Mouse (Mus musculus): ENCODE results near the gene Lrrc8c. TPM values are rescaled to one million over a fixed set of nuclear protein-coding genes. Genes with fewer than 3 reads are reported as not detected.

The Lrrc8c gene
- polyA plus RNA-seq, 1 experiment from 2014 or later, result 20.8 TPM

DNA sequence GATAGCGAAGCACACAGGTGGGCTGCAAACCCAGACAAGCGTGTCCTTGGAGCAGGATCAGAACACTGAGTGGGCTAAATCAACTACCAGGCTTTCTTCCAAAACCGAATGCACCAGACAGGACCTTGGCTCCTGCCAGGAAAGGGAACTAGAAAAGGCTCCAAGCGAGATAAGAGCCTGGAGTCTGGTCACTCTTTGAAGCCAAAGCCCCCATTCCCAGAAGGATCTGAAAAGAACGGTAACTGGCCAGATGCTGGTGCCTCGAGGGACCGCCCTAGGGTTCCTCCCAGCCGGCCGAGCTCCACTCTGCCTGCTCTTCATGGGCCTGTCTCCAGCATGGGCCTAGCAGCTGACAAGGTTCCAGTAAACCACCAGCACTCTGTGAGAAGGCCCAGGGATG lies 83.4 kb downstream of the Lrrc8c start:
- Histone ChIP-seq H3K27me3 (no peaks in the 10 kb centered on the region), H3K27ac (peak overlapping the region; percentile 64), H3K9ac (no peak overlapping the region), H3K9me3 (replicated peaks) (no peaks in the 10 kb centered on the region), H3K4me3 (no peak overlapping the region), H3K4me2 (no peak overlapping the region), H3K4me1 (replicated peaks) (peaks cover 20% of the 10 kb centered on the region), H3K36me3 (peaks cover 16% of the 10 kb centered on the region)
- ATAC-seq (replicated peaks; ENCODE audit: insufficient number of reproducible peaks, insufficient read depth, low FRiP score, low read depth), result peak; percentile 63
- WGBS, result 35% methylated on average over 9 of the region's 9 CpGs

DNA sequence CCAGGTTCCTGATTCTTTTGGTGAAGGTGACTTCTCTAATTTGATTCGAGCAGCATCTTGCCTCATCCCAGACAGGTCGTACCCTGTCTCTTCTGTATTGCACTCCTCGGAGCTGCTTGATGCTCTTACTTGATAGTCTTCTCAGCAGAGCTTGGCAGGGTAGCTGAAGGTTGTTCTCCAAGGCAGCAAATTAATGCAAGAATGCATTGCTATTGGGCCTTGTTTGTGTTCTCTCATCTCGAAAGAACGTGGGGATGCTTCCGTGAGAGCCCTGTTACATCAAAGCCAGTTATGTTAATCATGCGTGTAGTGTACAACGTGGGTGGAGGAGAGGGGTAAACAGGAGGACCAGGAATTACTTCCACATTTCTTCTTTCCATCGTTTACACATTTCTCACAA lies 86.5 kb downstream of the Lrrc8c start:
- ATAC-seq (replicated peaks; ENCODE audit: insufficient number of reproducible peaks, insufficient read depth, low FRiP score, low read depth), result no peak
- Histone ChIP-seq H3K4me3 (no peak overlapping the region), H3K9me3 (replicated peaks) (no peaks in the 10 kb centered on the region), H3K27me3 (no peaks in the 10 kb centered on the region), H3K4me2 (no peak overlapping the region), H3K36me3 (peaks cover 36% of the 10 kb centered on the region), H3K9ac (no peak overlapping the region), H3K4me1 (replicated peaks) (peaks cover 10% of the 10 kb centered on the region), H3K27ac (no peak overlapping the region)
- 83% methylated on average over 9 of the region's 9 CpGs for WGBS

DNA sequence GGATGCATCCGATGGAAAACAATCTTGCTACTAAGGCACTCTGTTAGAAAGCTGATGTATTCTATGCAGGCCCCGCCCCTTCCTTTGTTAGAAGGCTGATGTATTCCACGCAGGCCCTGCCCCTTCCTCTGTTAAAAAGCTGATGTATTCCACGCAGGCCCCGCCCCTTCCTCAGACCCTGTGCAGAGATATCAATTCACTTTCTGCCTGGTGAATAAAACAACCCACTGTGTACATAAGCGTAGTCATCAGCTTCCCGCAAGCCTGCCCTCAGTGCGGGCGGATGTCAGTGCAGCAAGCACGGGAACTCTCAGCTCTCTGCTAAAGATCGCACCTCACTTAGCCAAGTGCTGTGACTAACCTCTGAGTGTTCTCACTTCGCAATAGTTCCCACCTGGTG lies 90.5 kb downstream of the Lrrc8c start:
- Histone ChIP-seq H3K27ac (no peak overlapping the region), H3K9me3 (replicated peaks) (no peaks in the 10 kb centered on the region), H3K9ac (no peak overlapping the region), H3K4me1 (replicated peaks) (no peaks in the 10 kb centered on the region), H3K4me3 (no peak overlapping the region), H3K4me2 (no peak overlapping the region), H3K27me3 (no peaks in the 10 kb centered on the region), H3K36me3 (peaks cover 36% of the 10 kb centered on the region)
- peak; percentile 47; the same call in 1 of the 2 replicates for ATAC-seq (replicated peaks; ENCODE audit: insufficient number of reproducible peaks, insufficient read depth, low FRiP score, low read depth)
- WGBS, result 75% methylated on average over 12 of the region's 12 CpGs

DNA sequence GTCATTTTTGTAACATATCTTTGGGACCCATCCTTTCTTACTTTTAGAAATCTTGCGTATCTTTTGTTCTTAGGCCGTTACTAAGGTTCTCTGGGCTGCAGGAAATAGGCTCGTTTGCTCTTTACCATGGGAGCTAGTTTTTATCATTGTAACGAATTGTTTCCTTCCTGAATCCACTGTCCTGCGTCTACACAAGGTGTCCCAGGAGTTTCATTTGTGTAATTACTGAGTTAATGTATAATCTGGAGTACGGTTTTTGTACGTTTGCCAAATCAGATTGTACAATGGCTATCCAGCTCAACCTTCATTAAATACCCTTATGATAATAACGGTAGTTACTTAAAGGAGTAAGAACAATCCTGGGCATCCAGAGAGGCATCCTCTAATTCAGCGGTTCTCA lies 93.8 kb downstream of the Lrrc8c start:
- no peak overlapping the region for H3K27ac ChIP-seq
- no peaks in the 10 kb centered on the region for H3K9me3 ChIP-seq (replicated peaks)
- H3K36me3 ChIP-seq, result peaks cover 16% of the 10 kb centered on the region; the same call in 1 of the 2 replicates
- H3K27me3 ChIP-seq, result no peaks in the 10 kb centered on the region
- ATAC-seq (replicated peaks; ENCODE audit: insufficient number of reproducible peaks, insufficient read depth, low FRiP score, low read depth), result no peak
- H3K9ac ChIP-seq, result no peak overlapping the region
- 65% methylated on average over 9 of the region's 9 CpGs for WGBS
- H3K4me3 ChIP-seq, result no peak overlapping the region
- H3K4me1 ChIP-seq (replicated peaks), result no peaks in the 10 kb centered on the region
- no peak overlapping the region for H3K4me2 ChIP-seq

DNA sequence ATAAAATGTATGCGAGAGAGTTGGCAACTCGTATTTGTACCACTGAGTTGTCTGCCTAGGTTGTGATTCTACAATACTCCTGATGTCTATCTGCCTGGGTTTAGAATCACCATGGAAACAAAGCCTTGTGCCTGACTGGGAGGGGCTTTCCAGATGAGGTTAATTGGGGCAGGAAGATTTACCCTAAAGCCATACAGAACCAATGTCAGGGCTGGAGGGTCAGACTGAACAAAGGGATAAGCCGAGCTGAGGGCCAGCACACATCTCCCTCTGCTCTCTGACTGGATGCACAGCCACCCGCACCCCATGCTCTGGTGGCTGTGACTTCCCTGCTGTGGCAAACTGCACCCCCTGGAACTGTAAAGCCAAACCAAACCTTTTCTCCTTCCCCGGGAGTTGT lies 94.8 kb downstream of the Lrrc8c start:
- H3K4me3 ChIP-seq, result no peak overlapping the region
- ATAC-seq (replicated peaks; ENCODE audit: insufficient number of reproducible peaks, insufficient read depth, low FRiP score, low read depth), result no peak
- no peak overlapping the region for H3K9ac ChIP-seq
- no peaks in the 10 kb centered on the region for H3K4me1 ChIP-seq (replicated peaks)
- H3K36me3 ChIP-seq, result peaks cover 8% of the 10 kb centered on the region; the same call in 1 of the 2 replicates
- WGBS, result 67% methylated on average over 5 of the region's 5 CpGs
- no peak overlapping the region for H3K4me2 ChIP-seq
- no peaks in the 10 kb centered on the region for H3K9me3 ChIP-seq (replicated peaks)
- H3K27me3 ChIP-seq, result no peaks in the 10 kb centered on the region
- H3K27ac ChIP-seq, result no peak overlapping the region

DNA sequence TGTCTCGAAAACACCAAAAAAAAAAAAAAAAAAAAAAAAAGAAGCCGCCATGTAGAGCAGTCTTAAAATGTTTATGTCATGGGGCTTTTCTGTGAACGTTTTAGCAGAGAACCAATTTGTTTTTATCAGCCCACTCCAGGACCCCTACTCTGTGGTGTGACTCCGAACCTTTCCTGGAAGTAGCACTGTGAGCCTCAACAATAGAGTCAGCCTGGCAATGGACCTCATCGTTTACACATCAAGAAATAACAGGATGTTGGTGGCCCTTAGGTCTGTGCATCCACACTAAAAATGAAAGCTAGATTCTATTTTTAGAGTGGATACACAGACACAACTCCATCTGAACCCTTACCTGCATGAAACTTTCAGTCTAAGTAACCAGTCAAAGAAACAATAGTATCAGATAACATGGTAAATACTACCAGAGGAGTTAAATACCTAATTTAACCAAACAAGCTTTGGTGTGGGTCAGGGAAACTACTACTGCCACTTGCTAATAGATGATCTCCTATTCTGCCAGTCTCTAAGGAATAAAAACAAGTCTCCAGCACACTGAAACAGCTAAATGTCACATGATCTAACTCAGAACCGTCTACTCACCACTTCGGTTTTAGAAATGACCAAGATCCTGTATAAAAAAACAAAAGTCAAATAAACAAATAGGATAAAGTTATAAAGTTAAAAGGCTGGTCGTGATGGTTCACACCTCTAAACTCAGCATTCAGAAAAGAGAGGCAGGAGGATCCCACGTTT lies 95.7 kb downstream of the Lrrc8c start:
- Histone ChIP-seq H3K4me1 (replicated peaks) (no peaks in the 10 kb centered on the region), H3K4me3 (no peak overlapping the region), H3K9me3 (replicated peaks) (no peaks in the 10 kb centered on the region), H3K4me2 (no peak overlapping the region), H3K9ac (no peak overlapping the region), H3K36me3 (peaks cover 3% of the 10 kb centered on the region; the same call in 1 of the 2 replicates), H3K27ac (no peak overlapping the region), H3K27me3 (no peaks in the 10 kb centered on the region)
- 62% methylated on average over 9 of the region's 9 CpGs for WGBS
- ATAC-seq (replicated peaks; ENCODE audit: insufficient number of reproducible peaks, insufficient read depth, low FRiP score, low read depth), result no peak

DNA sequence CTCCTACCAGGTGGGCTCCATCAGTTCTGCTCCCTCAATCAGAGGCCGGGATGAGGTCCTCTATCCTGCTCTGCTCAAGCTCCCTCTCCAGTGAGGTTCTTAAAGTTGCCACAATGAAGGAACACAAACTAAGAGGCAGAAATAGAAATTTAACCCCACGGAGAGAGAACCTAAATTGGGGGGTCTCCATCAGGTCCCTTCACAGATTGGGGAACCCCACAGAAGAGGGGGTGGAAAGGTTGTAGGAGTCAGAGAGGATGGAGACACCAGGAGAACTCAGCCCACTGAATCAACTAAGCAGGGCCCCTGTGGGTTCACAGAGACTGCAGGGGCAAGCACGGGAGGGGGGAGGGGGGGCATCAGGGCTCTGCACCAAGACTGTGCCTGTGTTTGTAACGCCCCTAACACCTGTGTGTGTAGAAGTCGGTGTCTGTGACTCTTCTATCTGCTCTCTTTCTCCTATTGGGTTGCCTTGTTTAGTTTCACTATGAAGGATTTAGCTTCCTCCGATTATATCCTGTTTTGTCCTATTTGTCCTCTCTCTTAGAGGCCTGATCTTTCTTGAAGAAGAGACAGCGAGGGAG lies 96.8 kb downstream of the Lrrc8c start:
- H3K9ac ChIP-seq, result no peak overlapping the region
- WGBS, result 56% methylated on average over 7 of the region's 7 CpGs
- H3K4me1 ChIP-seq (replicated peaks), result no peaks in the 10 kb centered on the region
- no peak overlapping the region for H3K27ac ChIP-seq
- no peaks in the 10 kb centered on the region for H3K9me3 ChIP-seq (replicated peaks)
- H3K27me3 ChIP-seq, result no peaks in the 10 kb centered on the region
- no peaks in the 10 kb centered on the region for H3K36me3 ChIP-seq
- no peak for ATAC-seq (replicated peaks; ENCODE audit: insufficient number of reproducible peaks, insufficient read depth, low FRiP score, low read depth)
- no peak overlapping the region for H3K4me3 ChIP-seq
- H3K4me2 ChIP-seq, result no peak overlapping the region

DNA sequence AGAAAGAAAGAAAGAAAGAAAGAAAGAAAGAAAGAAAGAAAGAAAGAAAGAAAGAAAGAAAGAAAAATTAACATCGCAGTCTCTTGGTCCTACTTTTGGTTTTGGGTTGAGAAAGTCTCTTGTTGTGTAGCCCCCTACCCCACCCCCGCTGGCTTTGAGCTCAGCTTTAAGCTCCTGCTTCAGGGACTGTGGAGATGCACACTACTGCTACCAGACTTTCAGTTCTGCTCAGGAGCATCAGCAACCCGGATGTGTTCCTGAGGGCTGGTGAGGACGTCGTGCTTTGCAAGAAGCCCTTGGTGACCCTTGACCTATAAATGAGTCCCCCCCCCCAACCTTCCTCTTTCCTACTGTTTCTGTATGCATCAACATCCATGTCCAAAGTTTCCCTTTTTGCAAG lies 97.3 kb downstream of the Lrrc8c start:
- no peak overlapping the region for H3K27ac ChIP-seq
- H3K27me3 ChIP-seq, result no peaks in the 10 kb centered on the region
- no peaks in the 10 kb centered on the region for H3K36me3 ChIP-seq
- no peak for ATAC-seq (replicated peaks; ENCODE audit: insufficient number of reproducible peaks, insufficient read depth, low FRiP score, low read depth)
- no peaks in the 10 kb centered on the region for H3K9me3 ChIP-seq (replicated peaks)
- WGBS, result 73% methylated on average over 5 of the region's 5 CpGs
- H3K9ac ChIP-seq, result no peak overlapping the region
- H3K4me1 ChIP-seq (replicated peaks), result no peaks in the 10 kb centered on the region
- H3K4me3 ChIP-seq, result no peak overlapping the region
- H3K4me2 ChIP-seq, result no peak overlapping the region

DNA sequence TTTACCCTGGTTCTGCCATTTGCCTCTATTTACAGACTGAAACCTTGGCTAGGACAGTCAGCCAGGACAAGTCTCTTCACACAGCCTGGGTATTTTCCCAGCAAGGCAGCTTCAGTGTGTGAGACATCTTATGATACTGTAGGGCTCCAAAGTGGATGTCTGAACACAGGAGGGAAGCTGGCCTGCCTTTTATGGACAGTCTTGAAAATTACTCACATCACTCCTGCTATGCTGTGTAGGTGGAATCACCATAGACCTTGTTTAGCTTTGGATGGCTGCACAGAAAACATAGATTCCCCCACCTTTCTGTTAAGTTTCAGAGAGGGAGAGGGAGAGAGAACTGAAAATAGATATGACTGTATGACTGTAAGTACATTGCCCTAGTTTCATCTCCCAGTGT lies 99.3 kb downstream of the Lrrc8c start:
- Histone ChIP-seq H3K4me2 (no peak overlapping the region), H3K27ac (no peak overlapping the region), H3K4me1 (replicated peaks) (0 out of 2 replicates have a peak, but pooled peaks cover 4% of the 10 kb centered on the region), H3K9ac (no peak overlapping the region), H3K27me3 (no peaks in the 10 kb centered on the region), H3K36me3 (no peaks in the 10 kb centered on the region), H3K4me3 (no peak overlapping the region), H3K9me3 (replicated peaks) (no peaks in the 10 kb centered on the region)
- ATAC-seq (replicated peaks; ENCODE audit: insufficient number of reproducible peaks, insufficient read depth, low FRiP score, low read depth), result no peak

DNA sequence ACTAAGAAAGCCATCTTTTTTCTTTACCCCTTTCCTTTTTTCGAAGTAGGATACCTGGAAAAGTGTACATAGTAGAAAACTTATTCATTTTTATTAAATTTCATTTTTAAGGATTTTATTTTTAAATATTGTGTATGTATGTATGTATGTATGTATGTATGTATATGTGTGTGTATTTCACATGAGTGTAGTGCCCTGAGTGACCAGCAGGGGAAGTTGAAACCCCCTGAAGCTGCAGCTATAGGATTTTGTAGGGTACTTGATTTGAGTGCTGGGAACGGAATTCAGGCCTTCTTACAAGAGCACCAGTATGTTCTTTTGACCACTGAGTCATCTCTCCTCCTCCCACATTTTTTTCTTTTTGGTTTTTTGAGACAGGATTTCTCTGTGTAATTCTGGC lies 100.5 kb downstream of the Lrrc8c start:
- H3K9ac ChIP-seq, result no peak overlapping the region
- WGBS, result 84% methylated on average over 2 of the region's 2 CpGs
- H3K27me3 ChIP-seq, result no peaks in the 10 kb centered on the region
- H3K9me3 ChIP-seq (replicated peaks), result no peaks in the 10 kb centered on the region
- H3K4me2 ChIP-seq, result no peak overlapping the region
- 0 out of 2 replicates have a peak, but pooled peaks cover 4% of the 10 kb centered on the region for H3K4me1 ChIP-seq (replicated peaks)
- H3K4me3 ChIP-seq, result no peak overlapping the region
- ATAC-seq (replicated peaks; ENCODE audit: insufficient number of reproducible peaks, insufficient read depth, low FRiP score, low read depth), result no peak
- H3K27ac ChIP-seq, result no peak overlapping the region
- H3K36me3 ChIP-seq, result no peaks in the 10 kb centered on the region

DNA sequence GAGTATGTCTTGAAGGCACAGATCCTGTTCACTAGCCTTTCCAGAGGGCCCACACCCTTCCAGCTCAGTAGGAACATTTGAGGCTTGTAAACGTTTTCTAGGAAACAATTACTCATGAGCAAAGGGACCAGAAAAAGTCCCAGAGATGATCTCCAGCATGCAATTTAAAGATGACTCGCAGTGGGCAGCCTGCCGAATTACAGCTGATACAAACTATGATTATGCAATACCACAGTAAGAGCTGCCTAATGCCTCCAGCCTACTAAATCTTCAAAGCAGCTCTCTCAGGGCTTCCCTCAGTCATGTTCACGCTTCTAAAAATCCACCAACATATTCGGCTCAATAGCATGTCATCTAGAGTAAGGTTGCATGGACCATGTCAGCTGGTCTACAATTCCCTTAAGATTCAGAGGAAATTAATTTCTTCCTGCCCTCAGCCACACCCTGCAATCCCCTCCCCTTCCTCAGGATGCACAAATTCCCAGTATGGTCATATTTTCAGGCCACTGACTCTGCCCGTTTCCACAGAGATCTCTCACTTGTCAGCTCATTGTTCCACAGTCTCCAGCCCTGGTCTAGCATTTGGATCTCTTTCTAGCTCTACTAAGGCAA lies 101.4 kb downstream of the Lrrc8c start:
- no peaks in the 10 kb centered on the region for H3K36me3 ChIP-seq
- peak overlapping the region; percentile 43 for H3K27ac ChIP-seq
- H3K9ac ChIP-seq, result no peak overlapping the region
- 58% methylated on average over 6 of the region's 6 CpGs for WGBS
- H3K9me3 ChIP-seq (replicated peaks), result no peaks in the 10 kb centered on the region
- no peak overlapping the region for H3K4me3 ChIP-seq
- ATAC-seq (replicated peaks; ENCODE audit: insufficient number of reproducible peaks, insufficient read depth, low FRiP score, low read depth), result no peak; the same call in 1 of the 2 replicates
- H3K4me1 ChIP-seq (replicated peaks), result peaks cover 7% of the 10 kb centered on the region; the same call in 1 of the 2 replicates
- no peak overlapping the region for H3K4me2 ChIP-seq
- H3K27me3 ChIP-seq, result no peaks in the 10 kb centered on the region
